Mouse (Mus musculus) CH12.LX (cell line): ENCODE measurements around the gene Snx3. TPM values are rescaled to one million over a fixed set of nuclear protein-coding genes. Genes with fewer than 3 reads are reported as not detected.

Experiments
- DNase-seq: peaks from one replicate; pipeline ENCODE4 v3.0.0-alpha.2; 2013; ENCODE audit errors: extremely low read depth
- H3K27ac ChIP-seq: 2 replicates; pipeline ENCODE4 v1.5.1; 2012; ENCODE audit warnings: low read depth, mild to moderate bottlenecking, control low read depth, moderate library complexity; ENCODE audit not compliant: insufficient read depth
- H3K27me3 ChIP-seq: replicated peaks from 2 replicates; pipeline ENCODE3; 2012; ENCODE audit warnings: inconsistent platforms
- H3K36me3 ChIP-seq, 2 experiments: replicated peaks in 1 of 2; 2 replicates each; pipeline versions ENCODE3 to v1.6.1; 2012; ENCODE audit warnings: inconsistent platforms in 1 of 2, low read length in 1 of 2, mild to moderate bottlenecking in 1 of 2, mixed read lengths in 1 of 2, moderate library complexity in 1 of 2; ENCODE audit not compliant: control insufficient read depth in 1 of 2, insufficient read depth in 1 of 2
- H3K4me1 ChIP-seq, 2 experiments: 2 replicates each; pipeline ENCODE4 v1.6.1; 2012; ENCODE audit warnings: inconsistent platforms in 1 of 2, moderate library complexity in 1 of 2; ENCODE audit not compliant: insufficient read depth in 2 of 2, control insufficient read depth in 1 of 2
- H3K4me2 ChIP-seq: 2 replicates; pipeline ENCODE4 v1.6.1; 2012; ENCODE audit warnings: low read depth, mild to moderate bottlenecking, control low read depth; ENCODE audit not compliant: poor library complexity, insufficient read depth, severe bottlenecking
- H3K4me3 ChIP-seq, 3 experiments: fragments of 150-350 bp in 1 of 3; sonication (generic) in 1 of 3; replicated peaks in 1 of 3; 2 replicates each; pipeline versions ENCODE3 to v1.5.1; 2011 to 2012; ENCODE audit warnings: low read depth in 2 of 3, low read length in 2 of 3, mild to moderate bottlenecking in 2 of 3, moderate library complexity in 2 of 3, control low read depth in 1 of 3, improper control_type of control experiment in 1 of 3, inconsistent platforms in 1 of 3, mixed read lengths in 1 of 3; ENCODE audit not compliant: poor library complexity in 1 of 3
- H3K79me2 ChIP-seq: replicated peaks from 2 replicates; pipeline ENCODE4 v1.6.1; 2012; ENCODE audit warnings: mild to moderate bottlenecking, moderate library complexity; ENCODE audit not compliant: control insufficient read depth, poor library complexity, insufficient read depth, severe bottlenecking; ENCODE audit errors: extremely low read depth
- H3K9ac ChIP-seq: 2 replicates; pipeline ENCODE4 v1.6.1; 2012; ENCODE audit warnings: low read depth, mild to moderate bottlenecking, control low read depth, moderate library complexity; ENCODE audit not compliant: insufficient read depth
- H3K9me3 ChIP-seq: replicated peaks from 2 replicates; pipeline ENCODE3; 2012; ENCODE audit warnings: low read length, inconsistent platforms, mixed read lengths
- CHD1 ChIP-seq: IDR thresholded peaks from 2 replicates; pipeline ENCODE4 v1.6.1; 2012; ENCODE audit warnings: low read depth, low read length, improper control_type of control experiment, inconsistent platforms
- CTCF ChIP-seq, 2 experiments: IDR thresholded peaks in 1 of 2; conservative IDR thresholded peaks in 1 of 2; 2 replicates each; pipeline ENCODE4 v1.5.1; 2011 to 2012; ENCODE audit warnings: low read depth in 2 of 2, low read length in 2 of 2, improper control_type of control experiment in 1 of 2, inconsistent platforms in 1 of 2, mild to moderate bottlenecking in 1 of 2, moderate library complexity in 1 of 2
- HCFC1 ChIP-seq: IDR thresholded peaks from 2 replicates; pipeline ENCODE4 v1.6.1; 2012; ENCODE audit warnings: low read depth, mild to moderate bottlenecking, inconsistent platforms, low read length, improper control_type of control experiment
- IRF4 ChIP-seq: IDR thresholded peaks from 2 replicates; pipeline ENCODE4 v1.6.1; 2014; ENCODE audit warnings: low read depth, mild to moderate bottlenecking, inconsistent platforms, low read length, improper control_type of control experiment
- MAZ ChIP-seq: IDR thresholded peaks from 2 replicates; pipeline ENCODE4 v1.6.1; 2012; ENCODE audit warnings: low read depth, mild to moderate bottlenecking, inconsistent platforms, low read length, improper control_type of control experiment, moderate library complexity
- MEF2A ChIP-seq: IDR thresholded peaks from 2 replicates; pipeline ENCODE4 v1.6.1; 2014; ENCODE audit warnings: low read depth, mild to moderate bottlenecking, inconsistent platforms, low read length, improper control_type of control experiment, borderline replicate concordance
- MXI1 ChIP-seq: IDR thresholded peaks from 2 replicates; pipeline ENCODE4 v1.6.1; 2011; ENCODE audit warnings: mild to moderate bottlenecking, low read depth, low read length, improper control_type of control experiment
- PAX5 ChIP-seq: IDR thresholded peaks from 2 replicates; pipeline ENCODE4 v1.6.1; 2012; ENCODE audit warnings: low read length, inconsistent platforms, mixed read lengths
- SIN3A ChIP-seq: IDR thresholded peaks from 2 replicates; pipeline ENCODE4 v1.6.1; 2012; ENCODE audit warnings: low read length, improper control_type of control experiment, inconsistent platforms
- TCF12 ChIP-seq: IDR thresholded peaks from 2 replicates; pipeline ENCODE4 v1.6.1; 2014; ENCODE audit warnings: low read depth, mild to moderate bottlenecking, inconsistent platforms, low read length, improper control_type of control experiment
- ZKSCAN1 ChIP-seq: IDR thresholded peaks from 2 replicates; pipeline ENCODE4 v1.6.1; 2012; ENCODE audit warnings: low read depth, inconsistent platforms, low read length, improper control_type of control experiment, borderline replicate concordance
- ZMIZ1 ChIP-seq: IDR thresholded peaks from 2 replicates; pipeline ENCODE4 v1.6.1; 2012; ENCODE audit warnings: low read depth, mild to moderate bottlenecking, inconsistent platforms, low read length, improper control_type of control experiment
- ZNF384 ChIP-seq: IDR thresholded peaks from 2 replicates; pipeline ENCODE4 v1.6.1; 2012; ENCODE audit warnings: low read depth, low read length, improper control_type of control experiment, inconsistent platforms
- dilution Hi-C: fragments of 300-500 bp; cut with MboI; formaldehyde crosslinking; loops from 2 replicates; pipeline ENCODE4 v1.14.3; 2020; ENCODE audit warnings: low sequenced_read_pairs; ENCODE audit not compliant: extremely low pct_unique_long_range_greater_than_20kb, extremely low pct_ligation_motif_present
- in situ Hi-C: fragments of 300-500 bp; cut with MboI; formaldehyde crosslinking; loops from 3 replicates; pipeline ENCODE4 v1.14.3; 2019; ENCODE audit warnings: low sequenced_read_pairs, low pct_ligation_motif_present, low pct_unique_long_range_greater_than_20kb, mixed read lengths
- polyA plus RNA-seq: library from polyadenylated mRNA; unstranded; fragments of >175 nt; gene quantifications from 2 replicates; pipeline ENCODE4 v1.2.1, GENCODE M21; 2012; ENCODE audit warnings: low read depth; ENCODE audit not compliant: insufficient read length
- total RNA-seq, 2 experiments: library from RNA; depleted of rRNA; stranded (reverse); fragments of 300-350 nt in 1 of 2; fragments of >200 nt in 1 of 2; gene quantifications; 2 replicates each; pipeline ENCODE4 v1.2.3; 2012 to 2014

The Snx3 gene
- total and polyA plus RNA-seq, 3 experiments, result 65.5 to 187 (median 115) TPM

- Histone ChIP-seq H3K36me3 (no peaks in the 10 kb centered on the region), H3K9me3 (no peaks in the 10 kb centered on the region), H3K27ac (no peak overlapping the region), H3K4me1 (peaks cover 6 to 22% of the 10 kb centered on the region in 2 experiments), H3K79me2 (peaks cover 14% of the 10 kb centered on the region), H3K9ac (no peak overlapping the region), H3K27me3 (no peaks in the 10 kb centered on the region), H3K4me3 (no peak overlapping the region), H3K4me2 (no peak overlapping the region)
- dilution Hi-C loops, result no loop called here
- TF ChIP-seq PAX5 (no peak), ZKSCAN1 (no peak), CHD1 (no peak)
- no peak for DNase-seq
- in situ Hi-C loops, result no loop called here
These were observed 21.1 kb upstream of the Snx3 start for GRCm38 (mm10) chr10:42480719-42481118.

- Histone ChIP-seq H3K79me2 (no peaks in the 10 kb centered on the region), H3K27ac (no peak overlapping the region), H3K36me3 (no peaks in the 10 kb centered on the region), H3K9me3 (no peaks in the 10 kb centered on the region), H3K4me1 (peaks cover 2 to 10% of the 10 kb centered on the region in 2 experiments; a peak in 1 of 4 replicates), H3K27me3 (no peaks in the 10 kb centered on the region), H3K4me2 (no peak overlapping the region), H3K4me3 (no peak overlapping the region), H3K9ac (no peak overlapping the region)
- in situ Hi-C loops (no loop called here), dilution Hi-C loops (no loop called here)
- no peak for TF ChIP-seq HCFC1
- TF ChIP-seq ZKSCAN1, result no peak
- TF ChIP-seq ZMIZ1, result no peak
- TF ChIP-seq SIN3A, result no peak
- TF ChIP-seq IRF4, result no peak
- no peak for TF ChIP-seq ZNF384
- no peak for TF ChIP-seq MAZ
- TF ChIP-seq TCF12, result no peak
- no peak for TF ChIP-seq CTCF (conservative IDR thresholded peaks at IDR 0.05 in 1 of 2, IDR thresholded peaks at IDR 0.05 in 1 of 2; ENCODE audit: low read depth in 2 of 2, low read length in 2 of 2)
- no peak for DNase-seq
These were observed 13.1 kb upstream of the Snx3 start for GRCm38 (mm10) chr10:42488606-42489296.

GRCm38 (mm10) chr10:42491158-42491557 lies 10.7 kb upstream of the Snx3 start:
- dilution Hi-C loops (no loop called here), in situ Hi-C loops (no loop called here)
- Histone ChIP-seq H3K4me3 (no peak overlapping the region), H3K4me1 (peaks cover 2 to 10% of the 10 kb centered on the region in 2 experiments; a peak in 1 of 4 replicates), H3K79me2 (no peaks in the 10 kb centered on the region), H3K9ac (no peak overlapping the region), H3K27ac (no peak overlapping the region), H3K4me2 (no peak overlapping the region), H3K9me3 (no peaks in the 10 kb centered on the region), H3K36me3 (no peaks in the 10 kb centered on the region), H3K27me3 (no peaks in the 10 kb centered on the region)
- TF ChIP-seq MEF2A, result peak; percentile 64; the same call in 1 of the 2 replicates
- no peak for TF ChIP-seq MXI1
- peak; percentile 46 for DNase-seq
